ENCODE assay signal across 8 mouse cellular contexts in genomic region chr9:98985800-98986475, GRCm38 (mm10). TPM values are rescaled to one million over a fixed set of nuclear protein-coding genes. Genes with fewer than 3 reads are reported as not detected.
DNase-seq lines count a peak whose midpoint lies in the region; ATAC-seq lines count a peak whose summit lies in the region.

Faim (plus strand) TSS chr9:98986373.

- H3K27ac ChIP-seq in hindbrain, embryonic 15.5 days (replicated peaks), result peak within 1 kb of the TSS; percentile 77

- H3K4me2 ChIP-seq in hindbrain, embryonic 15.5 days, result peak within 1 kb of the TSS; percentile 74

- peak; percentile 96 for ATAC-seq in hindbrain, embryonic 15.5 days (ENCODE audit: low FRiP score, low read depth)

- peak within 1 kb of the TSS; percentile 82 for H3K4me3 ChIP-seq in hindbrain, embryonic 15.5 days

- H3K4me1 ChIP-seq in hindbrain, embryonic 15.5 days (replicated peaks), result peaks cover 18% of the 10 kb centered on the region

- DNase-seq in T-cell, adult 2 months (ENCODE audit: low spot score), result peak; percentile 100
- peak; percentile 100 for DNase-seq in cerebellum, postnatal 36 days
- DNase-seq in frontal cortex, postnatal 36 days (ENCODE audit: low spot score in 2 of 2), result peak; percentile 100
- DNase-seq in left cerebral cortex, adult 11 months (ENCODE audit: low spot score), result peak; percentile 100
- peak; percentile 99 to 100 for DNase-seq in lung, postnatal 4 days
- DNase-seq in retina, postnatal 7 days (ENCODE audit: low read depth, low spot score), result peak; percentile 99
- peak; percentile 100 for DNase-seq in urinary bladder, adult 2 months (ENCODE audit: low spot score)

- 2% methylated on average over 45 of the region's 45 CpGs for WGBS in hindbrain, embryonic 15.5 days

- H3K27me3 ChIP-seq in hindbrain, embryonic 15.5 days, result 0 out of 2 replicates have a peak, but pooled peaks cover 13% of the 10 kb centered on the region

- no peaks in the 10 kb centered on the region for H3K36me3 ChIP-seq in hindbrain, embryonic 15.5 days

- no peaks in the 10 kb centered on the region for H3K9me3 ChIP-seq in hindbrain, embryonic 15.5 days

- peak within 1 kb of the TSS; percentile 80 for H3K9ac ChIP-seq in hindbrain, embryonic 15.5 days

RNA-seq across cellular contexts. Expression of gene Faim, which starts in this region (rescaled TPM):
- polyA plus RNA-seq in hindbrain, embryonic 15.5 days (2015; fragmentation: Nextera tagmentation; extraction: Ambion mirVana), result 108 and 112 TPM in 2 replicates
- polyA plus RNA-seq in urinary bladder, adult 2 months (2012; rRNA removed), result 12.8 and 15.8 TPM in 2 replicates

Comparison
In these comparisons a context has a peak if more than half of its experiments do, and no peak if none do; other contexts are left out.
1. Peak in every context shown above with its lines: DNase-seq, ATAC-seq, H3K4me3 ChIP-seq and H3K27ac ChIP-seq.